Mouse (Mus musculus): ENCODE data around the gene Gm9195.

DNA sequence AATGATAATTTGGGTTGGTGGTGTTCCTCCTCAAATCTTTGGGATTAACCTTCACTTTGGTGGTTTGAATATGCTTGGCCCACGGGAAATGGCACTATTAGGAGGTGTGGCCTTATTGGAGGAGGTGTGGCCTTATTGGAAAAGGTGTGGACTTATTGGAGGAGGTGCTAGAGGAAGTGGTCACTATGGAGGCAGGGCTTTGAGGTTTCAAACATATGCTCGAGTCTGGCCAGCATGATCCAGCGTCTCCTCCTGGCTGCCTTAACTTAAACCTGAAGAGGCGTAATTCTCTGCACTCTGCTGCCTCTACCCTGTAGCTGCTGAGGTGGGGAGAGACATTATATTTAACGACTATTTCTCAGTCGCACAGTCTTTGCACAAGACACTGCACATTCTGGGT is 11.6 kb upstream of the Gm9195 start:
- TF ChIP-seq MYOD1 (IDR thresholded peaks at IDR 0.05; ENCODE audit: control insufficient read depth, insufficient read length, low read depth) (no peak), CTCF (IDR thresholded peaks at IDR 0.05; ENCODE audit: control insufficient read depth, insufficient read depth, insufficient read length) (no peak), USF1 (IDR thresholded peaks at IDR 0.05; ENCODE audit: low read depth) (no peak), CEBPB (IDR thresholded peaks at IDR 0.05; ENCODE audit: low read depth) (no peak)

Measured in C2C12 (cell line).